Mouse (Mus musculus): Measurements from ENCODE around the gene Epc2. TPM values are rescaled to one million over a fixed set of nuclear protein-coding genes. Genes with fewer than 3 reads are reported as not detected.

Epc2 gene
- polyA plus RNA-seq, 1 experiment from 2014 or later, result 7.1 TPM

DNA sequence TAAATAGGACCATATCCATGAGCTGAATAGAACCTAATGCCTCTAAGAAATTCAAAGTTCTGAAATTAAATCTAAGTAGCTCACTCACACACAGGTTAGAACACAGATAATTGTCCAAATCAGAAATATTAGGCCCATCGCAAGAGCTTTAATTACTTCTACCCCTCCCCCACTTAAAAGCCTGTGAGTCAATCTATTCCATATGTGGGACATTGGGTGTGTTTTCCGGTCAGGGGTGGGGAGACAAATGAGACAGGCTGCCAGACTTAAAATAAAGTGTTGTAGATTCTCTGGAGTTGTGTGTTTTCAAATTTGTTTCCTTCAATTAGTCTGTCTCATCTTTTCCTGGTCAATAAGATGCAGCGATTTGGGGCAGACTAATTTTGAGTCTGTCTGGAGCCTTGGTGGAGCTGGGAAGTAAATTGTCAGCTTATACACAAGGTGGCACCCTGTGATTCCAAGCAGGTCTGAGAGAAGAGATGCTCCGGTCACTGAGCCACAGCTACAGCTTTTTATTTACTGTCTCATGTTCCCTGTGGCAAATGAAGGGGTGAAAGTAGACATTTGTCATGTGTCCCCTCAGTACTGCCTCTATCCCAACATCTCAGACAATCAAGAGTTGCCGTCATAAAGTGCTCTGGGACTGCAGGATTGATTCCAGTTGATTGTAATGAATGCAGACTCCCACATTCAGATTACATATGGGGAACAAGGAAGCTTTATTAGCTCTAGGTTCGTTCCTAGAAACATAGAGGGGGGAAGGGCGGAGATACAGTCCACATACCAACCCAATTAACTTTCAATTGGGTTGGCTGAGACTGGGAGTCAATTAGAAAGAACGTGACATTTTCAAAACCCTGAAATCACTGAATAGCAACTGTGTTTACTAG is 3.5 kb upstream of the Epc2 start:
- no peaks in the 10 kb centered on the region for H3K27me3 ChIP-seq
- H3K9ac ChIP-seq, result no peak overlapping the region
- peak overlapping the region; percentile 31; the same call in 1 of the 2 replicates for H3K4me2 ChIP-seq (replicated peaks)
- no peak overlapping the region for H3K27ac ChIP-seq
- H3K4me1 ChIP-seq, result peaks cover 8% of the 10 kb centered on the region
- ATAC-seq (ENCODE audit: low FRiP score, low read depth), result no peak
- no peak overlapping the region for H3K4me3 ChIP-seq
- 14% methylated on average over 8 of the region's 8 CpGs for WGBS
- no peaks in the 10 kb centered on the region for H3K9me3 ChIP-seq
- no peaks in the 10 kb centered on the region for H3K36me3 ChIP-seq

- H3K4me1 ChIP-seq, result peaks cover 17% of the 10 kb centered on the region
- 6% methylated on average over 4 of the region's 4 CpGs for WGBS
- H3K27ac ChIP-seq, result no peak overlapping the region
- no peaks in the 10 kb centered on the region for H3K27me3 ChIP-seq
- ATAC-seq (ENCODE audit: low FRiP score, low read depth), result no peak
- H3K9me3 ChIP-seq, result no peaks in the 10 kb centered on the region
- no peaks in the 10 kb centered on the region for H3K36me3 ChIP-seq
- H3K4me3 ChIP-seq, result peak overlapping the region; percentile 98
- H3K9ac ChIP-seq, result peak overlapping the region; percentile 88
- peak overlapping the region; percentile 90 for H3K4me2 ChIP-seq (replicated peaks)
Observed at GRCm38 (mm10) chr2:49450467-49450866, 819 bp upstream of the Epc2 start.

DNA sequence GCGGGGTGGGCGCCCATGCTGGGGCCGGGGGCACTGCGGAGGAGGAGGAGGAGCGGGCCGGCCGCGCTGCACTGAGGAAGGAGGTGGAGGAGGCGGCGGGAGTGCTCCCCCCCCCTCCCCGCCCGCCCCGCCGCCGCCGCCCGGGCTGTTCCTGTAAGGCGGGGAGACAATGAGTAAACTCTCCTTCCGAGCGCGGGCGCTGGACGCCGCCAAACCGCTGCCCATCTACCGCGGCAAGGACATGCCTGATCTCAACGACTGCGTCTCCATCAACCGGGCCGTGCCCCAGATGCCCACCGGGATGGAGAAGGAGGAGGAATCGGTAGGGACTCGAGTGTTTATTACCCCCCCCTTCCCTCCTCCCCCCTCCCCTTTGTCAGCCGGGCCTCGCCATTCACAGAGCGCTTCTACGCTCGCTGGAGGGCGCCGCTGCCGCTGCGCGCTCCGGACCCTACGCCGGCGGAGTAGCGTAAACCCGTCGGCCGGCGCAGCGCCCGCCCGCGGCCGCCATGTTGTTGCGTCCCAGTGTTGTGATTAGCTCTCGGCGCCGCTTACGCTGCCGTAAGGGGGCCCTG is 438 bp downstream of the Epc2 start:
- H3K9me3 ChIP-seq, result no peaks in the 10 kb centered on the region
- no peaks in the 10 kb centered on the region for H3K36me3 ChIP-seq
- ATAC-seq (ENCODE audit: low FRiP score, low read depth), result peak; percentile 91
- H3K9ac ChIP-seq, result peak overlapping the region; percentile 88
- H3K4me1 ChIP-seq, result peaks cover 17% of the 10 kb centered on the region
- peak overlapping the region; percentile 99 for H3K27ac ChIP-seq
- H3K4me2 ChIP-seq (replicated peaks), result peak overlapping the region; percentile 87
- peak overlapping the region; percentile 98 for H3K4me3 ChIP-seq
- under 1% methylated on average over 46 of the region's 64 CpGs for WGBS
- no peaks in the 10 kb centered on the region for H3K27me3 ChIP-seq

DNA sequence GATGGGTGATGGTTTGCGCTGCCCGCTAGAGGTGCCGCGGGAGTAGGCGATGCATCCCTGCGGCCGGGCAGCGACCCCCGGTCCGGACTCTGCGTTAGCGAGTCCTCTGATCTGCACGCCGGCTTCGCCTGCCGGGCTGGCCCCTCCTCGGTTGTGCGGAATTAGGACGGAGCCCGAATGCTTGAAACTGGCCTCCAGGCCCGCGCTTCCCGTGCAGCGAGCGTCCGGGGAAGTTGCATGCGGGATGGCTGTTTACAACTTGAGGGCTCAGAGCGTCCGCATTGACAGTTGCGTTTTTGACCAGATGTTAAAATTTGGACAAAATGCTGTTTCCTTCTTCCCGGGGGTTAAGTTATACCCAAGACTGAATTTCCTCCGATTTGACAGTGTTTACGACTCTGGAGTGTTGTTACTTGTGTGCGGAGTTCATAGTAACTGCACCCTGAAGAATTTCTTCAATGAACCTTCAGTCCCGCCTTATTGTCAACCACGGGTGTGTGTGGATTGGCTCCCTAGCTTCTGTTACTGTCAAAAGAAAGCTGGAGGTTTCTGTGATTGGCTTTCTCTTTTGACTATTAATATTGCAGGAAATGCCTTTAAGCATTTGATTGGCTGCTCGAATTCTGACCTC is 1.3 kb downstream of the Epc2 start:
- Histone ChIP-seq H3K36me3 (no peaks in the 10 kb centered on the region), H3K9me3 (no peaks in the 10 kb centered on the region), H3K9ac (peak overlapping the region; percentile 88), H3K4me1 (peaks cover 16% of the 10 kb centered on the region), H3K27me3 (no peaks in the 10 kb centered on the region), H3K4me2 (replicated peaks) (peak overlapping the region; percentile 87), H3K4me3 (peak overlapping the region; percentile 98), H3K27ac (peak overlapping the region; percentile 99; the same call in 1 of the 2 replicates)
- under 1% methylated on average over 37 of the region's 37 CpGs for WGBS
- ATAC-seq (ENCODE audit: low FRiP score, low read depth), result peak; percentile 28; the same call in 1 of the 2 replicates

GRCm38 (mm10) chr2:49457797-49458196 is 6.5 kb downstream of the Epc2 start:
- Histone ChIP-seq H3K27me3 (no peaks in the 10 kb centered on the region), H3K9me3 (peaks cover 6% of the 10 kb centered on the region; the same call in 1 of the 2 replicates), H3K4me2 (replicated peaks) (no peak overlapping the region), H3K9ac (no peak overlapping the region), H3K4me3 (no peak overlapping the region), H3K27ac (no peak overlapping the region), H3K4me1 (peaks cover 9% of the 10 kb centered on the region), H3K36me3 (peaks cover 5% of the 10 kb centered on the region)
- no peak for ATAC-seq (ENCODE audit: low FRiP score, low read depth)
- WGBS, result 88% methylated on average over 2 of the region's 2 CpGs

DNA sequence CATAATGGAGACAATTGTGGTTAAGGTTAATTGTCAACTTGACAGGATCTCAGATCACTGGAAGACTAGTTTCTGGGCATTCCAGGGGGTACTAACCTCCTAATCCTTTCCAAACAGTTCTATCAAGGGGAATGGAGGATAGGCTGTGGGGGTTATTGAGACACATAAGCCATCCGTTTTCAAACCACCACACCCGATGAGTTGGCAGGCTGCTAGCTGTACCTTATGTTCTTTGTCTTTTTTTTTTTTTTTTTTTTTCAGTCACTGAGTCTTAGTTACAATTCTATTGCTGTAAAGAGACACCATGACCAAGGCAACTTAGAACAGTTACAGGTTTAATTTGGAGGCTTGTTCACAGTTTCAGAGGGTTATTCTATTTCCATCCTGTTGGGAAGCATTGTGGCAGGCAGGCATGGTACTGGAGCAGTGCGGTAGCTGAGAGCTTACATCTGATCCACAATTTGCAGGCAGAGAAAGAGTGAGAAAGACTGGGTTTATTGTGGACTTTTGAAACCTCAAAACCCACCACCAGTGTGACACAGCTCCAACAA is 14.5 kb downstream of the Epc2 start:
- ATAC-seq (ENCODE audit: low FRiP score, low read depth), result no peak
- H3K9ac ChIP-seq, result no peak overlapping the region
- WGBS, result 86% methylated on average over 3 of the region's 3 CpGs

GRCm38 (mm10) chr2:49467038-49467437 is 15.8 kb downstream of the Epc2 start:
- H3K9ac ChIP-seq, result no peak overlapping the region
- no peak overlapping the region for H3K4me3 ChIP-seq
- H3K4me1 ChIP-seq, result peaks cover 4% of the 10 kb centered on the region
- H3K27me3 ChIP-seq, result no peaks in the 10 kb centered on the region
- no peak for ATAC-seq (ENCODE audit: low FRiP score, low read depth)
- no peaks in the 10 kb centered on the region for H3K9me3 ChIP-seq
- H3K27ac ChIP-seq, result no peak overlapping the region
- H3K36me3 ChIP-seq, result no peaks in the 10 kb centered on the region
- WGBS, result 82% methylated on average over 1 of the region's 1 CpGs
- no peak overlapping the region for H3K4me2 ChIP-seq (replicated peaks)

More for the DNA sequence above, 14.5 kb downstream of the Epc2 start:
- Histone ChIP-seq H3K4me1 (no peaks in the 10 kb centered on the region), H3K36me3 (peaks cover 5% of the 10 kb centered on the region), H3K27me3 (no peaks in the 10 kb centered on the region), H3K4me3 (no peak overlapping the region), H3K4me2 (replicated peaks) (no peak overlapping the region), H3K27ac (no peak overlapping the region), H3K9me3 (peaks cover 6% of the 10 kb centered on the region; the same call in 1 of the 2 replicates)

DNA sequence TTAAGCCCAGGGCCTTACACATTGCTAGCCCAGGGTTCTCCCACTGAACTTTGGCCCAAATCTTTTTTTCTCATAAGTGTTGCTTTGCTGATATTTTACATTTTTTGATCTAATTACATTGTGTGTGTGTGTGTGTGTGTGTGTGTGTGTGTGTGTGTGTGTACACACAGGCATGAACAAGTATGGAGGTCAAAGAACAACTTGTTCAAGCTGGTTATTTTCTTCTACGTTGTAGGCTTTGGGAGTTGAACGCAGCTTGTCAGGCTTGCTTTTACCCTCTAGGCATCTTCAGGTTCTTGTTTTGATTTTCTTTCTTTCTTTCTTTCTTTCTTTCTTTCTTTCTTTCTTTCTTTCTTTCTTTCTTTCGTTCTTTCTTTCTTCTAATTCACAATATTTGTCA is 19.9 kb downstream of the Epc2 start:
- Histone ChIP-seq H3K27ac (no peak overlapping the region), H3K4me1 (peaks cover 11% of the 10 kb centered on the region), H3K4me2 (replicated peaks) (no peak overlapping the region), H3K27me3 (no peaks in the 10 kb centered on the region), H3K36me3 (no peaks in the 10 kb centered on the region), H3K9me3 (no peaks in the 10 kb centered on the region), H3K4me3 (no peak overlapping the region), H3K9ac (no peak overlapping the region)
- 65% methylated on average over 3 of the region's 3 CpGs for WGBS
- no peak for ATAC-seq (ENCODE audit: low FRiP score, low read depth)

- H3K9me3 ChIP-seq, result no peaks in the 10 kb centered on the region
- no peak for ATAC-seq (ENCODE audit: low FRiP score, low read depth)
- peaks cover 11% of the 10 kb centered on the region for H3K4me1 ChIP-seq
- no peaks in the 10 kb centered on the region for H3K36me3 ChIP-seq
- WGBS, result 59% methylated on average over 5 of the region's 5 CpGs
- no peak overlapping the region for H3K27ac ChIP-seq
- no peak overlapping the region for H3K4me3 ChIP-seq
- no peak overlapping the region for H3K9ac ChIP-seq
- no peaks in the 10 kb centered on the region for H3K27me3 ChIP-seq
- H3K4me2 ChIP-seq (replicated peaks), result no peak overlapping the region
Observed at GRCm38 (mm10) chr2:49471641-49472355, 20.5 kb downstream of the Epc2 start.

DNA sequence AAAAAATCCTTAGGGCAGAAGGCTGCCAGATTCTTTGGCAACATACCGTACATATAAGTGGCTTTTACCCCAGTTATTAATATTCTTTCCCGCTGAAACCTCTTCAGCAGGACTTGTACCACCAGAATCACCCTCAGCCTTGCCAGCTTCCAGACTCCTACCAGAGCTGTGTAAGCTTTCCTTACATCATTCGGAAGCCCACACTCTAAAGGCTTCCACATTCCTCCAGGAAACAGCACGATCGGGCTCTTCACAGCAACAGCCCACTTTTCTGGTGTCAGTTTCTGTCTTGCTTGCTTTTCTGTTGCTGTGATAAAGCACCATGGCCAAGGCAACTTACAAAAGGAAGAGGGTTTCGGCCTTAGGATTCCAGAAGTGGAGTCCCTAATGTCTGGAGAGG is 21.2 kb downstream of the Epc2 start:
- no peaks in the 10 kb centered on the region for H3K27me3 ChIP-seq
- peaks cover 11% of the 10 kb centered on the region for H3K4me1 ChIP-seq
- H3K27ac ChIP-seq, result no peak overlapping the region
- no peaks in the 10 kb centered on the region for H3K9me3 ChIP-seq
- H3K4me2 ChIP-seq (replicated peaks), result no peak overlapping the region
- H3K9ac ChIP-seq, result no peak overlapping the region
- H3K36me3 ChIP-seq, result no peaks in the 10 kb centered on the region
- no peak for ATAC-seq (ENCODE audit: low FRiP score, low read depth)
- WGBS, result 82% methylated on average over 6 of the region's 6 CpGs
- H3K4me3 ChIP-seq, result no peak overlapping the region

DNA sequence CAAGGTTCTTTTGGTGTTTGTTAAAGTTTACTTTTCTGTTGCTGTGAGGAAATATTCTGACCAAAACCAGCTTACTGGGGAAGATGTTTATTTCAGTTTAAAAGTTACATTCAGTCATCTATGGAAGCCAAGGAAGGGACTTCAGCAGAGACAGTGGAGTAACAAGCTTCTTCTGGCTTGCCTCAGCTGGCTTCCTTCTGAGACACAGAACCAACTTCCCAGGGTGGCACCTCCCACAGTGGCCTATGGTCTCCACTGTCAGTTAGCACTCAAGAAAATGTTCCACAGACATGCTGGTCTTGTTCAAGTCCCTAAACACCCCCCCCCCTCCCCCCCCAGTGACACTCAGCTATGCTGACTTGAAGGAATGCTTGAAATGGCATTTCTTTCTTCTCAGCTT is 30.9 kb downstream of the Epc2 start:
- H3K9me3 ChIP-seq, result no peaks in the 10 kb centered on the region
- H3K4me3 ChIP-seq, result no peak overlapping the region
- H3K4me2 ChIP-seq (replicated peaks), result no peak overlapping the region
- ATAC-seq (ENCODE audit: low FRiP score, low read depth), result no peak
- no peaks in the 10 kb centered on the region for H3K4me1 ChIP-seq
- H3K36me3 ChIP-seq, result no peaks in the 10 kb centered on the region
- no peak overlapping the region for H3K27ac ChIP-seq
- no peak overlapping the region for H3K9ac ChIP-seq
- no peaks in the 10 kb centered on the region for H3K27me3 ChIP-seq

All from limb, embryonic 13.5 days (tissue).